ENCODE assay signal across 23 mouse cellular contexts in genomic region chr13:41187886-41188285, GRCm38 (mm10). TPM values are rescaled to one million over a fixed set of nuclear protein-coding genes. Genes with fewer than 3 reads are reported as not detected.
DNase-seq lines count a peak whose midpoint lies in the region; ATAC-seq and TF ChIP-seq lines count a peak whose summit lies in the region.
"Had no signal": no experiment of that assay in that cellular context is flagged by ENCODE, and none has a peak within 500 bp of the region (broad histone marks: within the 10 kb centered on the region; RNA-seq: fewer than 3 reads in every experiment).

No protein-coding gene starts in this region.

- H3K27me3 ChIP-seq in lung, embryonic 16.5 days (ENCODE audit: control insufficient read depth, insufficient read depth, low read depth, low read length), result no peaks in the 10 kb centered on the region
- H3K27me3 ChIP-seq in heart, embryonic 11.5 days (ENCODE audit: control insufficient read depth, insufficient read depth, low read length), result no peaks in the 10 kb centered on the region
- H3K27me3 ChIP-seq: CH12.LX; embryonic facial prominence, embryonic 12.5 days; forebrain, embryonic 13.5 days; forebrain, embryonic 15.5 days had no signal

- 74% methylated on average over 6 of the region's 6 CpGs for WGBS in lung, embryonic 16.5 days
- 76% methylated on average over 6 of the region's 6 CpGs for WGBS in heart, embryonic 11.5 days (ENCODE audit: insufficient replicate concordance)

- TF ChIP-seq POLR2A in brain, embryonic 14.5 days (IDR thresholded peaks at IDR 0.05; ENCODE audit: borderline replicate concordance, extremely low read depth, insufficient read depth, insufficient read length, poor library complexity, severe bottlenecking), result no peak

- no peak overlapping the region for H3K4me3 ChIP-seq in lung, embryonic 16.5 days (ENCODE audit: low read length)
- no peak overlapping the region for H3K4me3 ChIP-seq in heart, embryonic 11.5 days (ENCODE audit: low read depth, low read length)
- H3K4me3 ChIP-seq: embryonic facial prominence, embryonic 10.5 days; embryonic facial prominence, embryonic 12.5 days; forebrain, embryonic 13.5 days; forebrain, embryonic 15.5 days had no signal

- peak; percentile 51; the same call in 1 of the 2 replicates for ATAC-seq in lung, embryonic 16.5 days (ENCODE audit: low read depth)
- no peak for ATAC-seq in heart, embryonic 11.5 days (replicated peaks; ENCODE audit: insufficient number of reproducible peaks, low FRiP score, low TSS enrichment)
- ATAC-seq: activated CD4-positive, CD25-positive, alpha-beta regulatory T cell, adult 4 months; CD4-positive, CD25-positive, alpha-beta regulatory T cell, adult 4 months; forebrain, embryonic 13.5 days; forebrain, embryonic 15.5 days; forebrain, postnatal 0 days; Patski had no signal

- no peak for DNase-seq in lung, postnatal 25 days (ENCODE audit: low spot score)
- peak; percentile 81 for DNase-seq in R1 (ENCODE audit: low read depth, low spot score)
- DNase-seq in brain, embryonic 14.5 days (ENCODE audit: low read depth), result peak; percentile 11
- DNase-seq: adrenal gland, postnatal 10 days; adrenal gland, postnatal 25 days; B cell, adult 2 months; cerebellum, adult 11-12 months; cerebellum, adult 2 months; cerebellum, adult 9-10 months; cerebellum, postnatal 10 days; cerebellum, postnatal 25 days; forebrain, postnatal 0 days had no signal

- no peak overlapping the region for H3K27ac ChIP-seq in lung, embryonic 16.5 days (ENCODE audit: low read length)
- H3K27ac ChIP-seq in heart, embryonic 11.5 days (ENCODE audit: low read depth, low read length), result no peak overlapping the region
- H3K27ac ChIP-seq: embryonic facial prominence, embryonic 10.5 days; embryonic facial prominence, embryonic 12.5 days; forebrain, embryonic 13.5 days; forebrain, embryonic 15.5 days had no signal

- TF ChIP-seq CTCF in brain, embryonic 14.5 days (IDR thresholded peaks at IDR 0.05; ENCODE audit: borderline replicate concordance, extremely low read depth, insufficient read depth, insufficient read length), result no peak

- H3K4me2 ChIP-seq in lung, embryonic 16.5 days (ENCODE audit: low read depth, low read length), result no peak overlapping the region
- no peak overlapping the region for H3K4me2 ChIP-seq in heart, embryonic 11.5 days
- H3K4me2 ChIP-seq: embryonic facial prominence, embryonic 12.5 days; forebrain, embryonic 13.5 days; forebrain, embryonic 15.5 days had no signal

- no peaks in the 10 kb centered on the region for H3K9me3 ChIP-seq in lung, embryonic 16.5 days (ENCODE audit: control insufficient read depth, low read length)
- no peaks in the 10 kb centered on the region for H3K9me3 ChIP-seq in heart, embryonic 11.5 days (replicated peaks; ENCODE audit: control insufficient read depth, low read length)
- H3K9me3 ChIP-seq: embryonic facial prominence, embryonic 10.5 days; embryonic facial prominence, embryonic 12.5 days; forebrain, embryonic 13.5 days; forebrain, embryonic 15.5 days; G1E had no signal

- H3K36me3 ChIP-seq in lung, embryonic 16.5 days (ENCODE audit: control insufficient read depth, insufficient read depth, low read length), result no peaks in the 10 kb centered on the region
- no peaks in the 10 kb centered on the region for H3K36me3 ChIP-seq in heart, embryonic 11.5 days (ENCODE audit: control insufficient read depth, insufficient read depth, low read length)
- H3K36me3 ChIP-seq: embryonic facial prominence, embryonic 12.5 days; G1E had no signal

- H3K9ac ChIP-seq in lung, embryonic 16.5 days (ENCODE audit: low read length), result no peak overlapping the region
- H3K9ac ChIP-seq in heart, embryonic 11.5 days (ENCODE audit: low read depth, low read length), result no peak overlapping the region
- H3K9ac ChIP-seq: embryonic facial prominence, embryonic 12.5 days; forebrain, embryonic 13.5 days; forebrain, embryonic 15.5 days; forebrain, postnatal 0 days had no signal

- no peaks in the 10 kb centered on the region for H3K4me1 ChIP-seq in lung, embryonic 16.5 days (replicated peaks; ENCODE audit: control insufficient read depth, insufficient read depth, low read length)
- no peaks in the 10 kb centered on the region for H3K4me1 ChIP-seq in heart, embryonic 11.5 days (ENCODE audit: control insufficient read depth, insufficient read depth, low read length)
- H3K4me1 ChIP-seq: embryonic facial prominence, embryonic 10.5 days; embryonic facial prominence, embryonic 12.5 days; forebrain, embryonic 13.5 days; forebrain, embryonic 15.5 days had no signal

RNA-seq across cellular contexts. Expression of gene Elovl2, which starts 32.3 kb away (rescaled TPM):
- polyA plus RNA-seq in lung, embryonic 16.5 days (2015; fragmentation: Nextera tagmentation; extraction: Ambion mirVana), result 3.5 and 3.6 TPM in 2 replicates
- 35.0 and 39.5 TPM in 2 replicates for polyA plus RNA-seq in brain, embryonic 14.5 days (2012; rRNA removed)
- polyA plus RNA-seq in heart, embryonic 11.5 days (2014; fragmentation: Nextera tagmentation; extraction: Ambion mirVana), result 1.9 and 3.7 TPM in 2 replicates
- polyA plus RNA-seq: activated CD4-positive, CD25-positive, alpha-beta regulatory T cell, adult 4 months; CD4-positive, CD25-positive, alpha-beta regulatory T cell, adult 4 months; G1E; Patski had no signal
